Mouse (Mus musculus) heart, embryonic 13.5 days (tissue): ENCODE measurements around the gene Spcs2. TPM values are rescaled to one million over a fixed set of nuclear protein-coding genes. Genes with fewer than 3 reads are reported as not detected.

Experiments
- ATAC-seq: fragments of 200-750 bp; cut with Nextera tagmentation; 2 replicates; pipeline ENCODE4 v1.8.0; 2017; ENCODE audit warnings: moderate TSS enrichment; ENCODE audit not compliant: insufficient number of reproducible peaks, low FRiP score, low TSS enrichment; ENCODE audit errors: extremely low read depth
- H3K27ac ChIP-seq: fragments of 300-500 bp; sonication (generic); replicated peaks from 2 replicates; pipeline ENCODE4 v1.5.1; 2015; ENCODE audit warnings: moderate library complexity, mild to moderate bottlenecking, inconsistent platforms
- H3K27me3 ChIP-seq: fragments of 300-500 bp; sonication (generic); replicated peaks from 2 replicates; pipeline ENCODE4 v1.6.1; 2015; ENCODE audit warnings: mild to moderate bottlenecking, inconsistent platforms
- H3K36me3 ChIP-seq: fragments of 300-500 bp; sonication (generic); 2 replicates; pipeline ENCODE4 v1.6.1; 2015; ENCODE audit warnings: mild to moderate bottlenecking, inconsistent platforms
- H3K4me1 ChIP-seq: fragments of 300-500 bp; sonication (generic); 2 replicates; pipeline ENCODE4 v1.6.1; 2015; ENCODE audit warnings: inconsistent platforms
- H3K4me2 ChIP-seq: fragments of 300-500 bp; sonication (generic); 2 replicates; pipeline ENCODE4 v1.6.1; 2015; ENCODE audit warnings: inconsistent platforms, mild to moderate bottlenecking, moderate library complexity
- H3K4me3 ChIP-seq: fragments of 300-500 bp; sonication (generic); 2 replicates; pipeline ENCODE4 v1.5.1; 2015; ENCODE audit warnings: moderate library complexity, mild to moderate bottlenecking, inconsistent platforms
- H3K9ac ChIP-seq: fragments of 300-500 bp; sonication (generic); 2 replicates; pipeline ENCODE4 v1.6.1; 2015; ENCODE audit warnings: inconsistent platforms, mild to moderate bottlenecking, moderate library complexity
- H3K9me3 ChIP-seq: fragments of 300-500 bp; sonication (generic); 2 replicates; pipeline ENCODE4 v1.6.1; 2016; ENCODE audit warnings: inconsistent platforms
- WGBS: fragments of 180-500 bp; shearing (Covaris S2); methylation state at CpG from one replicate; pipeline ENCODE4 v1.1.7; 2015; ENCODE audit warnings: mixed read lengths; 5-methylcytosine and 5-hydroxymethylcytosine counted together
- polyA plus RNA-seq: library from polyadenylated mRNA; unstranded; fragments of >200 nt; fragmentation: Nextera tagmentation; extraction: Ambion mirVana; gene quantifications from 2 replicates; pipeline ENCODE4 v1.2.1, GENCODE M21; 2015

The Spcs2 gene
- polyA plus RNA-seq, result 187 and 211 TPM in 2 replicates

DNA sequence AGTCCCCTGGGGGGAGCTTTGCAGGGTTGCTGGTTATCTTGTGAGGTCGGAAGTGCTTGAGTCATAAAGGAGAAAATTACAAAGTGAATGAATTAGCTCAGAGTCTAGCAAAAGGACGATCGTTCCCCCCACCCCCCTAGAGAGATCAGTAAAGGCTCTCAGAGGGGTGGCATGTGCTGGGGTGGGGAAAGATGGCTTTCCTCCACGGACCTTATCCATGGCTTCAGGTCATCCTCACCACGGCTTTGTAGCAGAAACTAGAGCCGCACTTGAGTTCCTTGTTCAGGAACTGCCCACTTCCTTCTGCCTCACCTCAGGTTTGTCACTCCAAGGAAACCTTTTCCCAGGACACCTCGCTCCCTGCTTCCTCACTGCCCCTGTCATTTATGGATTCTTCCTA, at the start of gene Spcs2:
TSS of gene Spcs2 (minus strand) at position 101 of the 400 bp plus-strand sequence.
- Histone ChIP-seq H3K4me1 (peaks cover 26% of the 10 kb centered on the region), H3K36me3 (no peaks in the 10 kb centered on the region), H3K4me2 (no peak within 1 kb of the TSS), H3K9ac (no peak within 1 kb of the TSS), H3K4me3 (no peak within 1 kb of the TSS), H3K27ac (no peak within 1 kb of the TSS), H3K27me3 (no peaks in the 10 kb centered on the region), H3K9me3 (no peaks in the 10 kb centered on the region)
- ATAC-seq, result no peak
- 43% methylated on average over 7 of the region's 7 CpGs for WGBS

DNA sequence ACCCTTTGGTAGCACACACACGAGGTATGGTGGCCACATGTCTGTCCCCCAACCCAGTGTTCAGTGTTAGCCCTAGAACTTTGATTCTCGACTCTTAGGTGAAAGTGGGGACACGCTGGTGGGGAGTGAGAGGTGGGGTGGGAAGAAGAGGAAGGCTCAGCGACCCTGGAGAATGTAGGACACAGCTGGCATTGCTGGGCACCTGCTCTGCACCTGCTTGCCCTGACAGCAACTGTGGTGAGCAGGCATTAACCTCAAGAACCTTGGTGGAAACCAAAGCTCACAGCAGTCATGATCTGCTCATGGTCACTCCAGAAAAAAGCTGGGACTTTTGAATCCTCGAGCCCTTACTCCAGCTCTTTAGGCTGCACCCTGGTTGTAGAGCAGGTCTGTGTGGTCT, 47.8 kb upstream of the Spcs2 start:
- H3K27ac ChIP-seq, result no peak overlapping the region
- no peaks in the 10 kb centered on the region for H3K36me3 ChIP-seq
- H3K4me1 ChIP-seq, result 0 out of 2 replicates have a peak, but pooled peaks cover 10% of the 10 kb centered on the region
- 0 out of 2 replicates have a peak, but pooled peaks cover 3% of the 10 kb centered on the region for H3K9me3 ChIP-seq
- ATAC-seq, result no peak
- H3K4me2 ChIP-seq, result no peak overlapping the region
- WGBS, result 66% methylated on average over 5 of the region's 5 CpGs
- peaks cover 17% of the 10 kb centered on the region for H3K27me3 ChIP-seq
- no peak overlapping the region for H3K9ac ChIP-seq
- H3K4me3 ChIP-seq, result no peak overlapping the region

DNA sequence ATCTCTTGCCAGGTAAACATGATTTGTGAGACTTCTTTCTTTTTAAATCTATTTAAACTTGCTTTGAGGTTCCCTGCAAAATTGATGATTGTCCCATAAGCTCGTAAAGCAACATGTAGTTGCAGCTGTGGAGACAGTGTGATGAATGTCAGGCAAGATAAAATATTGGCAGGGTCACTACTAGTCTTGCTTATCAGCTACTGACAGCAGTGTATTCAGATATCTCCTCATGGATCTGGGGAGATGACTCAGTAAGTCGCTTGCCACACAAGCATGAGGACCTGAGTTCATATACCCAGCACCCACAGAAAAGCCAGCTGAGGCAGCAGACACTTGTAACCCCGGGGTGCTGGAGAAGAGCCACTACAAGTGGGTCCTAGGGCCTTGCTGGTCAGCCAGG, 44.2 kb upstream of the Spcs2 start:
- H3K9me3 ChIP-seq, result 0 out of 2 replicates have a peak, but pooled peaks cover 3% of the 10 kb centered on the region
- no peaks in the 10 kb centered on the region for H3K36me3 ChIP-seq
- no peak overlapping the region for H3K27ac ChIP-seq
- ATAC-seq, result no peak
- WGBS, result 55% methylated on average over 3 of the region's 3 CpGs
- no peak overlapping the region for H3K9ac ChIP-seq
- H3K27me3 ChIP-seq, result no peaks in the 10 kb centered on the region
- no peak overlapping the region for H3K4me3 ChIP-seq
- H3K4me2 ChIP-seq, result no peak overlapping the region
- H3K4me1 ChIP-seq, result peaks cover 18% of the 10 kb centered on the region

DNA sequence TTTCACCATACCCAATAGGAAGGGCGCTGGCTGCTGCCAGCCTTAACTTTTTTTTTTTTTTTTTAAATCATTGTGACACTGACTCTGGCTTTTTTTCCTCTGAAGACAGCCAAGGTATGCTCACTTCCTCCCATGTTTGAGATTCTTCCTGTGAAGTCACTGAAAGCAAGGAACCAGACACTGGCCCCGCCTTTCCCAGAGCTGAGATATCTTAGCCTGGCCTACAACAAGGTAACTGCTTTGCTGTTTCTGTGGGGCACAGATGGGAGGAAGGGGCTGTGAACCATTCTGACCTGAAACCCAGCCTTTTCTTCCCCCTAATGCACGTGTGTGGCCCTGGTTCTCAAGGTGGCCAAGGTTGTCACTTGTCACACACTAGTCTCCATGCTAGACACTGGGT, 43.1 kb upstream of the Spcs2 start:
- no peak overlapping the region for H3K4me2 ChIP-seq
- H3K9ac ChIP-seq, result no peak overlapping the region
- no peaks in the 10 kb centered on the region for H3K27me3 ChIP-seq
- no peaks in the 10 kb centered on the region for H3K36me3 ChIP-seq
- 0 out of 2 replicates have a peak, but pooled peaks cover 3% of the 10 kb centered on the region for H3K9me3 ChIP-seq
- H3K27ac ChIP-seq, result no peak overlapping the region
- H3K4me3 ChIP-seq, result no peak overlapping the region
- peaks cover 22% of the 10 kb centered on the region for H3K4me1 ChIP-seq
- WGBS, result 81% methylated on average over 3 of the region's 3 CpGs
- ATAC-seq, result no peak

DNA sequence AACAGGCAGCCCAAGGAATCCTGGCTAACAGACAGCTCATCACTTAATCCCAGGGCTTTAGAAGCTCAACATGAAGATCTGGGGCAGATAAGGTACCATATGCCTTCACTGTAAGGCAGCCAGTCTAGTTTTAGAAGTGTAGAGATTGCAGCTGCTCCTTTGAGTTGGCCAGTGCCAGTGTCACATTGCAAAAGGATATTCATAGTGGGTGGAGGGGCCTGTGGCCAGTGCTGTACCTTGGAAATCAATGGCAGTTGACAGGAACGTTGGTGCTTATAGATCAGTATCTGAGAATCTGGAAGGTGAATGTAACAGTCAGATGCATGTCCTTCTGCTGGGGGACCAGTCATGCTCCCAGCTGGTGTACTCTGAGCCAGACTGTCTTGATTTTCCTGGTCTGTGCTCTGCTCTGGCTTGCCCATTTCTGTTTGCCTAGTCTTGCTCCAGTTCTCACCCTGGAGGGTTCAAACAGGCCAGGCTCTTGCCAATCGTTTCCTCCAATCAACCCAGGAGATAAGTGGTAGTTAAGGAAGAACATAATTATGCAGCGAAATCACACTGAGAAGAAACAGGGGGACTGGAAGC, 41.3 kb upstream of the Spcs2 start:
- Histone ChIP-seq H3K27ac (no peak overlapping the region), H3K36me3 (no peaks in the 10 kb centered on the region), H3K4me2 (no peak overlapping the region), H3K27me3 (no peaks in the 10 kb centered on the region), H3K4me1 (peaks cover 22% of the 10 kb centered on the region), H3K4me3 (no peak overlapping the region), H3K9ac (no peak overlapping the region), H3K9me3 (no peaks in the 10 kb centered on the region)
- WGBS, result 26% methylated on average over 3 of the region's 3 CpGs
- no peak for ATAC-seq

DNA sequence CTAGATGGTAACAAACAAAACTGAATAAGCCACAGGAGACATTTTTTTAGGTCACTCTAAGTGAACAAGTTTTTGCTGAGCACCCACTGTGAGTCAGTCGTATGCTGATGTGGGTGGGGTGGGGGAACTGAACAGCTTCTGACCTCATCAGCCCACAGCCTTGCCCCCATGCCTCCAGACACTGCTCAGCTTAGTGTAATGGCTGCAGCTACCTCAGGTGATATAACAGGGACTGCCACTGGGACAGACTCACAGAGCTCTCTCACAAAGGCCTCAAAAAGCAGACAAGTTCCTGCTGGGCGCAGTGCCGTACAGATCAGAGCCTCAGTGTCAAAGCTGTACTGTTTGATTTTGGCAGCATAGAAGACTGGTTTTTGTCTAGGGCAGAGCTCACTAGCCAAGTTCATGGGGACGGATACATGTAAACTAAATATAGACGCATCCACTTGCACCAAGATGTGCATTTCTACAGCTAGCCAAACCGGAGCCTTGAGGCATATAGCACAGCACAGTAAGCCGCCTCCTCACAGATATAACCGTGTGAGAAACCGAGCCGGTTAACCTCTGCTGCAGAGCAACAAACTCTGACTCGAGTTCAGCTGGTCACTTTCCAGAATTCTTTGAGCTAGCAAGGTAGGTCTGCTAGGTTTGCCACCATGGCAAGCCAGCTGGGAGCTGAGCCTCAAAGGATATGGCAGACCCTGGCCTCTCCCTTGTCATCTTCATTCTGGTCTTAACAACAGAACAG, 39.8 kb upstream of the Spcs2 start:
- 52% methylated on average over 11 of the region's 11 CpGs for WGBS
- ATAC-seq, result no peak

DNA sequence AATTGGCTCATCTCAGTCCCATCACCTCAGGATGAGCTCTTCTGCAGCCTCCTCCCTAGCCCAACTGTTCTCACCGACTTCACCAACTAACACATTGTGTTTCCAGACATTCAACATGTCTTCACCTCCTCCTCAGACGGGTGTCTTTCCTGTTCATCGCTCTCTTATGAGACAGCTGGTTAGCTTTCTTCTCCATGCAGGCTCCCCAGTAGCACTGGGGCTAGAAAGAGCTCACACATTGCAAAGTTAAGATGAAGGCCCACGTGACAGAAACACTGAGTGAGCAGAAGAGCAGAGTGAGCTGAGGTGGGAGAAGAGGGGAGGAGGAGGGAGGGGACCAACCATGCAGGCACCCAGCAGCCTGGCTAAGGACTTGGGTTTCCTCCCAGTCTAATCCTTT, 38.9 kb upstream of the Spcs2 start:
- ATAC-seq, result no peak
- H3K4me3 ChIP-seq, result no peak overlapping the region
- WGBS, result 48% methylated on average over 4 of the region's 4 CpGs
- H3K27me3 ChIP-seq, result no peaks in the 10 kb centered on the region
- H3K4me2 ChIP-seq, result no peak overlapping the region
- H3K4me1 ChIP-seq, result peaks cover 22% of the 10 kb centered on the region
- no peak overlapping the region for H3K27ac ChIP-seq
- no peak overlapping the region for H3K9ac ChIP-seq
- no peaks in the 10 kb centered on the region for H3K9me3 ChIP-seq
- no peaks in the 10 kb centered on the region for H3K36me3 ChIP-seq

More for the DNA sequence above, 39.8 kb upstream of the Spcs2 start:
- Histone ChIP-seq H3K27ac (0 out of 2 replicates have a peak overlapping the region, but pooled peaks have one; percentile 8), H3K9me3 (no peaks in the 10 kb centered on the region), H3K4me2 (no peak overlapping the region), H3K9ac (peak overlapping the region; percentile 33; the same call in 1 of the 2 replicates), H3K27me3 (no peaks in the 10 kb centered on the region), H3K4me1 (peaks cover 22% of the 10 kb centered on the region), H3K4me3 (no peak overlapping the region), H3K36me3 (no peaks in the 10 kb centered on the region)

DNA sequence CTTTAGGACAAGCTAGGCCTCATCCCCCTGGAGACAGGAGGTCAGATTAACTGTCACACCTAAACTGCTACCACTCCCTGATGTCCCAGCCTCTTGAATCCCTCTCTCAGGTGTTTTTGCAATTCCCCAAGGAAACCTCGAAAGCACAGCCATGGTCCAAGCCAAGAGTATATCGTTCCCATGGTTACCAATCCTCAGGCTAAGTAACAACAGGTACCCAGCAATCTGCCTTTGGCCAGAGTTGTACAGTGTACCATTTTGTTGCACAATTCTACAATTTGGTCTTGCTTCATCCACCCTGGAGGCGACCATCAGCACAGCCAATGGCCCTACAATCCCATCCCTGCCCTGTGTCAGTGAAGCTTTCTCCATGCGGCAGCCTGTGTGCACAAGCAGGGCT, 33.6 kb upstream of the Spcs2 start:
- Histone ChIP-seq H3K4me1 (no peaks in the 10 kb centered on the region), H3K4me2 (no peak overlapping the region), H3K9me3 (no peaks in the 10 kb centered on the region), H3K36me3 (no peaks in the 10 kb centered on the region), H3K27me3 (0 out of 2 replicates have a peak, but pooled peaks cover 3% of the 10 kb centered on the region), H3K27ac (no peak overlapping the region), H3K4me3 (no peak overlapping the region), H3K9ac (no peak overlapping the region)
- WGBS, result 61% methylated on average over 4 of the region's 4 CpGs
- ATAC-seq, result no peak

DNA sequence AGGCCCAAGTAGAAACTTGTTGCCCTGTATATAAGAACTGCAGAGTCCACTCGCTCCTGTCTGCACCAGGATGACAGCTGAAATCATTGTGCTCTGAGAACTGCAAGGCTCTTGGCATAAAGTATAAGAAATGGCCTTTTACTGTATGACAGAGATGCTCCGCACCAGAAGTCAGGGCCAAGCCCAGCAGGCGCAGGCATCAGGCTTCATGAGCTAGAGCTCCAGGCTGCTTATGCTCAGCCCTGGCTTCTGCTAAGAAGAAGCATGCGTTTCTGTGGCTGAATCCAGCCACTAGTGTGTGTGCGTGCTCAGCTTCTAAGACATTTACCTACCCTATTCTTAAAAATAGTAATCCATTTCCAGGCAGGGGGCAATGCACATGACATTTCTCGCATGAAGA, 31.2 kb upstream of the Spcs2 start:
- no peak overlapping the region for H3K4me2 ChIP-seq
- peaks cover 7% of the 10 kb centered on the region for H3K4me1 ChIP-seq
- no peak for ATAC-seq
- H3K4me3 ChIP-seq, result no peak overlapping the region
- H3K27ac ChIP-seq, result no peak overlapping the region
- H3K36me3 ChIP-seq, result no peaks in the 10 kb centered on the region
- 0 out of 2 replicates have a peak, but pooled peaks cover 3% of the 10 kb centered on the region for H3K27me3 ChIP-seq
- no peaks in the 10 kb centered on the region for H3K9me3 ChIP-seq
- H3K9ac ChIP-seq, result no peak overlapping the region
- 70% methylated on average over 6 of the region's 6 CpGs for WGBS

DNA sequence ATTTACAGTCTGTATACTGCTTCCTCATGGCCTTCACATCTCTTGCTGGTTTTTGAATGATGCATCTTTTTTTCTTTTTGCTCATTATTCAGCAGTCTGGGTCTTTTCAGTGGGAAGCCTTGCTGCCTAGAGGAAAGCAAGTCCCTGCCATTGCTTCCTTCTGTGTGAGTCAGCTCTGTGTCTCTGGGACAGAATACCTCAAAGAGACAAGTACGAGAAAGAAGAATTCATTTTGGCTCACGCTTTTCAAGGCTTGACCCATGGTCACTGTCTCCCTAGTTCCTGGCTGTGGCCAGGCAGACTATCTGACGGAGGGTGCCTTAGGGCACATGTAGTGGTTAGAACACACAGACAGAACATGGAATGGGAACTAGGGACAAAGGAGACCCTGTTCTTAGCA, 30.7 kb upstream of the Spcs2 start:
- no peak overlapping the region for H3K9ac ChIP-seq
- no peaks in the 10 kb centered on the region for H3K9me3 ChIP-seq
- H3K27me3 ChIP-seq, result 0 out of 2 replicates have a peak, but pooled peaks cover 3% of the 10 kb centered on the region
- WGBS, result 75% methylated on average over 3 of the region's 3 CpGs
- no peak overlapping the region for H3K4me2 ChIP-seq
- peaks cover 10% of the 10 kb centered on the region for H3K4me1 ChIP-seq
- H3K4me3 ChIP-seq, result no peak overlapping the region
- ATAC-seq, result no peak
- no peak overlapping the region for H3K27ac ChIP-seq
- no peaks in the 10 kb centered on the region for H3K36me3 ChIP-seq

DNA sequence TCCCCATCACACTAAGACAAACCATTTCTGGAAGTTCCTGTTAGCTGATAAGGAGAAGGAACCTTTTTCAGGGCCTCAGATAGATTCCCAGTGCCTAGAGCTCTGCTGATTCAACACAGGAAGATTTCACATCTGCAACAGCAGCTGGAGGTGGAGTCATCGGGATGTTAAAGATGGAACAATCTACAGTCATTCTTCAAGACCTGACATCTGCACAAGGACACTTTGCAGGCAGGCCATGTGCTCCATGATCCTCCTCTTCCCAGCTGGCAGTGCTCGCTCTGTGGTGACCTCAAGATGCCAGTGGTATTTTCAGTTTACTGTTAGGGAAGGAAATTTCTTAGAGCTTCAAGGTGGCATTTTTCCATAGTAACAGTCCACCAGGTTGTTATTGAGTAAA, 29.1 kb upstream of the Spcs2 start:
- no peak overlapping the region for H3K27ac ChIP-seq
- H3K4me2 ChIP-seq, result no peak overlapping the region
- WGBS, result 69% methylated on average over 2 of the region's 2 CpGs
- no peak overlapping the region for H3K9ac ChIP-seq
- peaks cover 10% of the 10 kb centered on the region for H3K4me1 ChIP-seq
- no peak overlapping the region for H3K4me3 ChIP-seq
- H3K27me3 ChIP-seq, result 0 out of 2 replicates have a peak, but pooled peaks cover 3% of the 10 kb centered on the region
- no peaks in the 10 kb centered on the region for H3K9me3 ChIP-seq
- ATAC-seq, result no peak
- H3K36me3 ChIP-seq, result no peaks in the 10 kb centered on the region
